Mouse (Mus musculus) testis, adult 2 months (tissue): ENCODE data around the gene Zkscan3. TPM values are rescaled to one million over a fixed set of nuclear protein-coding genes. Genes with fewer than 3 reads are reported as not detected.

Source experiments
- H3K27ac ChIP-seq: fragments of 200-500 bp; 2 replicates; pipeline ENCODE4 v1.5.1; 2012; ENCODE audit warnings: low read depth, low read length; ENCODE audit not compliant: control insufficient read depth, insufficient read depth
- H3K27me3 ChIP-seq: fragments of 200-500 bp; 2 replicates; pipeline ENCODE4 v1.6.1; 2012; ENCODE audit warnings: mild to moderate bottlenecking, low read length, moderate library complexity; ENCODE audit not compliant: control insufficient read depth, insufficient read depth
- H3K36me3 ChIP-seq: fragments of 200-500 bp; 2 replicates; pipeline ENCODE4 v1.6.1; 2012; ENCODE audit warnings: mild to moderate bottlenecking, low read length; ENCODE audit not compliant: control insufficient read depth, insufficient read depth
- H3K4me1 ChIP-seq: fragments of 200-500 bp; 2 replicates; pipeline ENCODE4 v1.6.1; 2012; ENCODE audit warnings: low read length; ENCODE audit not compliant: control insufficient read depth, insufficient read depth
- H3K4me3 ChIP-seq: fragments of 200-500 bp; 2 replicates; pipeline ENCODE4 v1.5.1; 2012; ENCODE audit warnings: low read depth, mild to moderate bottlenecking, low read length, moderate library complexity, mixed read lengths; ENCODE audit not compliant: control insufficient read depth
- CTCF ChIP-seq: fragments of 200-500 bp; IDR thresholded peaks from 2 replicates; pipeline ENCODE4 v1.5.1; 2012; ENCODE audit warnings: low read depth, mild to moderate bottlenecking, inconsistent platforms, low read length, moderate library complexity; ENCODE audit not compliant: control insufficient read depth, insufficient read depth, insufficient replicate concordance
- POLR2A ChIP-seq: fragments of 200-500 bp; IDR thresholded peaks from 2 replicates; pipeline ENCODE4 v1.6.1; 2012; ENCODE audit warnings: low read depth, mild to moderate bottlenecking, inconsistent platforms, low read length, moderate library complexity; ENCODE audit not compliant: control insufficient read depth
- polyA plus RNA-seq: library from polyadenylated mRNA; depleted of rRNA; stranded (reverse); fragments of >200 nt; gene quantifications from 2 replicates; pipeline ENCODE4 v1.2.3, GENCODE M21; 2012

Gene Zkscan3
- polyA plus RNA-seq, 1 experiment = 10.2 TPM

- Histone ChIP-seq H3K36me3 (no peaks in the 10 kb centered on the region; the same call in 1 of the 2 replicates), H3K4me3 (no peak overlapping the region), H3K4me1 (no peaks in the 10 kb centered on the region), H3K27ac (no peak overlapping the region), H3K27me3 (no peaks in the 10 kb centered on the region)
- no peak for TF ChIP-seq POLR2A
- no peak for TF ChIP-seq CTCF
Measured at GRCm38 (mm10) chr13:21423301-21423700, 20.7 kb upstream of the Zkscan3 start.

- Histone ChIP-seq H3K36me3 (no peaks in the 10 kb centered on the region; the same call in 1 of the 2 replicates), H3K27ac (no peak overlapping the region), H3K27me3 (no peaks in the 10 kb centered on the region), H3K4me3 (no peak overlapping the region), H3K4me1 (peaks cover 4% of the 10 kb centered on the region; the same call in 1 of the 2 replicates)
- TF ChIP-seq POLR2A = no peak
- TF ChIP-seq CTCF = no peak
Measured at GRCm38 (mm10) chr13:21418865-21419264, 16.3 kb upstream of the Zkscan3 start.

GRCm38 (mm10) chr13:21417298-21418010 lies 14.9 kb upstream of the Zkscan3 start:
- TF ChIP-seq POLR2A (no peak), CTCF (no peak)
- Histone ChIP-seq H3K4me3 (no peak overlapping the region), H3K27me3 (no peaks in the 10 kb centered on the region), H3K27ac (no peak overlapping the region), H3K4me1 (peaks cover 4% of the 10 kb centered on the region; the same call in 1 of the 2 replicates), H3K36me3 (no peaks in the 10 kb centered on the region; the same call in 1 of the 2 replicates)

GRCm38 (mm10) chr13:21415750-21416149 lies 13.2 kb upstream of the Zkscan3 start:
- no peak for TF ChIP-seq POLR2A
- TF ChIP-seq CTCF = no peak
- no peak overlapping the region for H3K4me3 ChIP-seq
- peaks cover 4% of the 10 kb centered on the region; the same call in 1 of the 2 replicates for H3K4me1 ChIP-seq
- H3K36me3 ChIP-seq = no peaks in the 10 kb centered on the region
- H3K27me3 ChIP-seq = no peaks in the 10 kb centered on the region
- H3K27ac ChIP-seq = no peak overlapping the region

GRCm38 (mm10) chr13:21415266-21415665 lies 12.7 kb upstream of the Zkscan3 start:
- peaks cover 4% of the 10 kb centered on the region; the same call in 1 of the 2 replicates for H3K4me1 ChIP-seq
- no peaks in the 10 kb centered on the region for H3K36me3 ChIP-seq
- no peaks in the 10 kb centered on the region for H3K27me3 ChIP-seq
- TF ChIP-seq CTCF (no peak), POLR2A (no peak)
- no peak overlapping the region for H3K27ac ChIP-seq
- no peak overlapping the region for H3K4me3 ChIP-seq

- H3K27me3 ChIP-seq = no peaks in the 10 kb centered on the region
- no peak overlapping the region; the same call in 1 of the 2 replicates for H3K27ac ChIP-seq
- H3K4me3 ChIP-seq = no peak overlapping the region
- no peaks in the 10 kb centered on the region for H3K36me3 ChIP-seq
- TF ChIP-seq POLR2A = no peak
- TF ChIP-seq CTCF = no peak
- H3K4me1 ChIP-seq = peaks cover 4% of the 10 kb centered on the region; the same call in 1 of the 2 replicates
Measured at GRCm38 (mm10) chr13:21414231-21415212, 12.0 kb upstream of the Zkscan3 start.
